Mouse (Mus musculus) embryonic fibroblast, embryonic 13.5 days (primary cell): ENCODE measurements around the gene Tapbp.

Experiments
- CTCF ChIP-seq: IDR thresholded peaks from 2 replicates; pipeline ENCODE4 v1.5.1; 2011; ENCODE audit warnings: mild to moderate bottlenecking, control low read depth, low read length, moderate library complexity, borderline replicate concordance; ENCODE audit not compliant: insufficient read depth
- POLR2A ChIP-seq: IDR thresholded peaks from 2 replicates; pipeline ENCODE4 v1.6.1; 2011; ENCODE audit warnings: low read depth, mild to moderate bottlenecking, control low read depth, low read length, moderate library complexity

DNA sequence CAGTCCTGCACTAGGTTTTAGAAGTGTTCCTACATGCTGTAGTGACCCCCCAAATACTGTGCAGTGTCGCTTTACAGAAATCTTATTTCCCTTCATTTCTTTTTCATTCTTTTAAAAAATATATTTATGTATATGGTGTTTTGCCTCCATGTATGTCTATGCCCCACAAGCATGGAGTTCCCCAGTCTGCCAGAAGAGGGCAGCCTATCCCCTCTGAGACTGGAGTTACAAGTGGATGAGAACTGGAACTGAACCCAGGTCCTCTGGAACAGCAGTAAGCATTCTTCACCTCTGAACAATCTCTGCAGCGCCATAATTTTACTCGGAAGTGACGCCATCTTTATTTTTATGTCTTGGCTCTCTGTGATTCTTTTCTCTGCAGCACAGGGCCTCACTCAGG is 53.7 kb downstream of the Tapbp start:
- no peak for TF ChIP-seq POLR2A
- no peak for TF ChIP-seq CTCF
